Mouse (Mus musculus): ENCODE results near the gene Schip1.

The Schip1 gene

GRCm38 (mm10) chr3:68470061-68470460 lies 405.5 kb downstream of the Schip1 start:
- DNase-seq (ENCODE audit: extremely low read depth, low read depth): no peak

GRCm38 (mm10) chr3:68470622-68471021 lies 406.0 kb downstream of the Schip1 start:
- no peak for DNase-seq (ENCODE audit: extremely low read depth, low read depth)

GRCm38 (mm10) chr3:68476336-68476735 lies 411.7 kb downstream of the Schip1 start:
- DNase-seq (ENCODE audit: extremely low read depth, low read depth): no peak

- DNase-seq (ENCODE audit: extremely low read depth, low read depth): no peak
These were observed 412.9 kb downstream of the Schip1 start for GRCm38 (mm10) chr3:68477478-68477877.

GRCm38 (mm10) chr3:68479266-68479665 lies 414.7 kb downstream of the Schip1 start:
- DNase-seq (ENCODE audit: extremely low read depth, low read depth): no peak

GRCm38 (mm10) chr3:68483517-68483916 lies 418.9 kb downstream of the Schip1 start:
- DNase-seq (ENCODE audit: extremely low read depth, low read depth): no peak

GRCm38 (mm10) chr3:68484021-68484420 lies 419.4 kb downstream of the Schip1 start:
- no peak for DNase-seq (ENCODE audit: extremely low read depth, low read depth)

GRCm38 (mm10) chr3:68484561-68484960 lies 420.0 kb downstream of the Schip1 start:
- DNase-seq (ENCODE audit: extremely low read depth, low read depth): no peak

GRCm38 (mm10) chr3:68487621-68488020 lies 423.0 kb downstream of the Schip1 start:
- no peak for DNase-seq (ENCODE audit: extremely low read depth, low read depth)

GRCm38 (mm10) chr3:68488316-68488715 lies 423.7 kb downstream of the Schip1 start:
- no peak for DNase-seq (ENCODE audit: extremely low read depth, low read depth)

GRCm38 (mm10) chr3:68491516-68491915 lies 426.9 kb downstream of the Schip1 start:
- DNase-seq (ENCODE audit: extremely low read depth, low read depth): no peak

- DNase-seq (ENCODE audit: extremely low read depth, low read depth): no peak
These were observed 427.5 kb downstream of the Schip1 start for GRCm38 (mm10) chr3:68492066-68492465.

GRCm38 (mm10) chr3:68492513-68492912 lies 427.9 kb downstream of the Schip1 start:
- no peak for DNase-seq (ENCODE audit: extremely low read depth, low read depth)

GRCm38 (mm10) chr3:68493170-68493585 lies 428.6 kb downstream of the Schip1 start:
- no peak for DNase-seq (ENCODE audit: extremely low read depth, low read depth)

- no peak for DNase-seq (ENCODE audit: extremely low read depth, low read depth)
These were observed 429.1 kb downstream of the Schip1 start for GRCm38 (mm10) chr3:68493586-68494295.

- DNase-seq (ENCODE audit: extremely low read depth, low read depth): no peak
These were observed 429.9 kb downstream of the Schip1 start for GRCm38 (mm10) chr3:68494296-68495095.

GRCm38 (mm10) chr3:68495096-68495735 lies 430.6 kb downstream of the Schip1 start:
- no peak for DNase-seq (ENCODE audit: extremely low read depth, low read depth)

GRCm38 (mm10) chr3:68495736-68496242 lies 431.2 kb downstream of the Schip1 start:
- no peak for DNase-seq (ENCODE audit: extremely low read depth, low read depth)

- DNase-seq (ENCODE audit: extremely low read depth, low read depth): no peak
These were observed 431.9 kb downstream of the Schip1 start for GRCm38 (mm10) chr3:68496513-68496912.

GRCm38 (mm10) chr3:68499532-68500152 lies 435.0 kb downstream of the Schip1 start:
- DNase-seq (ENCODE audit: extremely low read depth, low read depth): peak; percentile 89

GRCm38 (mm10) chr3:68504838-68505237 lies 440.2 kb downstream of the Schip1 start:
- DNase-seq (ENCODE audit: extremely low read depth, low read depth): no peak

All from MEL-GATA-1-ER (cell line).